1 mouse cellular context compared by ENCODE assay signal in genomic region chr5:134313451-134314067, GRCm38 (mm10).
TF ChIP-seq lines count a peak whose summit lies in the region.

No protein-coding gene starts in this region.

TF ChIP-seq in CH12.LX, 34 proteins besides CTCF, POLR2A, EP300 and RAD21 (continued from another document):
- TF ChIP-seq UBTF (IDR thresholded peaks at IDR 0.05; ENCODE audit: low read depth, low read length) (no peak), SMC3 (IDR thresholded peaks at IDR 0.05; ENCODE audit: low read depth, low read length) (no peak), ZNF384 (IDR thresholded peaks at IDR 0.05; ENCODE audit: low read depth, low read length) (no peak; the same call in none of the 2 replicates), NRF1 (IDR thresholded peaks at IDR 0.05; ENCODE audit: low read depth, low read length) (0 out of 2 replicates have a peak, but pooled peaks have one; percentile 33), ZC3H11A (IDR thresholded peaks at IDR 0.05; ENCODE audit: low read depth, low read length) (no peak), NELFE (IDR thresholded peaks at IDR 0.05; ENCODE audit: low read depth, low read length) (peak; percentile 51; the same call in 1 of the 2 replicates)
